Mouse (Mus musculus) intestine, embryonic 16.5 days (tissue): ENCODE results near the gene Cdh4. TPM values are rescaled to one million over a fixed set of nuclear protein-coding genes. Genes with fewer than 3 reads are reported as not detected.

ENCODE experiments used
- ATAC-seq: fragments of 200-750 bp; cut with Nextera tagmentation; 2 replicates; pipeline ENCODE4 v1.8.0; 2017; ENCODE audit warnings: moderate TSS enrichment, moderate library complexity
- H3K27ac ChIP-seq: fragments of 300-500 bp; sonication (generic); 2 replicates; pipeline ENCODE4 v1.5.1; 2014; ENCODE audit warnings: mild to moderate bottlenecking, low read length
- H3K27me3 ChIP-seq: fragments of 300-500 bp; sonication (generic); replicated peaks from 2 replicates; pipeline ENCODE4 v1.6.1; 2014; ENCODE audit warnings: low read length, control low read depth, mixed read lengths; ENCODE audit not compliant: control insufficient read depth, insufficient read depth
- H3K36me3 ChIP-seq: fragments of 300-500 bp; sonication (generic); 2 replicates; pipeline ENCODE4 v1.6.1; 2014; ENCODE audit warnings: low read length, control low read depth; ENCODE audit not compliant: control insufficient read depth, insufficient read depth
- H3K4me1 ChIP-seq: fragments of 300-500 bp; sonication (generic); 2 replicates; pipeline ENCODE4 v1.6.1; 2014; ENCODE audit warnings: low read length, control low read depth, mixed read lengths; ENCODE audit not compliant: control insufficient read depth, insufficient read depth
- H3K4me2 ChIP-seq: fragments of 300-500 bp; sonication (generic); 2 replicates; pipeline ENCODE4 v1.6.1; 2014; ENCODE audit warnings: low read depth, low read length, control low read depth
- H3K4me3 ChIP-seq: fragments of 300-500 bp; sonication (generic); 2 replicates; pipeline ENCODE4 v1.5.1; 2014; ENCODE audit warnings: mild to moderate bottlenecking, low read length
- H3K9ac ChIP-seq: fragments of 300-500 bp; sonication (generic); 2 replicates; pipeline ENCODE4 v1.6.1; 2014; ENCODE audit warnings: low read depth, low read length
- H3K9me3 ChIP-seq: fragments of 300-500 bp; sonication (generic); 2 replicates; pipeline ENCODE4 v1.6.1; 2016; ENCODE audit warnings: low read length, control low read depth; ENCODE audit not compliant: control insufficient read depth
- WGBS: fragments of 180-500 bp; shearing (Covaris S2); extraction: QIAGEN DNeasy Blood & Tissue Kit; methylation state at CpG from one replicate; pipeline ENCODE4 v1.1.7; 2014; 5-methylcytosine and 5-hydroxymethylcytosine counted together
- polyA plus RNA-seq: library from polyadenylated mRNA; unstranded; fragments of >200 nt; fragmentation: Nextera tagmentation; extraction: Ambion mirVana; gene quantifications from 2 replicates; pipeline ENCODE4 v1.2.1, GENCODE M21; 2015

The Cdh4 gene
- polyA plus RNA-seq, 1 experiment from 2014 or later: 2.2 TPM

DNA sequence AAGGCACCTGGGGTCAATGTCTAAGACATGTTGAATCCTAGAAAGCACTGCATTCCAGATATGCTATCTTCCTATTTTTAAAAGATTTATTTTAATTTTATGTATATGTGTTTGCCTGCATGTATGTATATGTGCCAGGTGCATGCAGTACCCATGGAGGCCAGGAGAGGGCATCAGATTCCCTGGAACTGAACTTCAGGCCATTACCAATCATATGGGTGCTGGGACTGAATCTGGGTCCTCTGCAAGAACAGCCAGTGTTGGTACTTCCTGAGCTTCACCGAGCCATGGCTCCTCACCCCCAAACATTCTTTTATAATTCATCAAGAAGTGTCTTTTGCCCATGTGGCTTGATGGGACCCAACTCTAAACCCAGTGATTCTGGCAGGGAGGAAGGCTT lies 6.8 kb downstream of the Cdh4 start:
- 95% methylated on average over 1 of the region's 1 CpGs for WGBS
- Histone ChIP-seq H3K4me1 (no peaks in the 10 kb centered on the region), H3K9ac (no peak overlapping the region), H3K4me3 (no peak overlapping the region), H3K27ac (no peak overlapping the region), H3K27me3 (peaks cover 11% of the 10 kb centered on the region), H3K4me2 (no peak overlapping the region), H3K9me3 (peaks cover 8% of the 10 kb centered on the region), H3K36me3 (no peaks in the 10 kb centered on the region)
- no peak for ATAC-seq

DNA sequence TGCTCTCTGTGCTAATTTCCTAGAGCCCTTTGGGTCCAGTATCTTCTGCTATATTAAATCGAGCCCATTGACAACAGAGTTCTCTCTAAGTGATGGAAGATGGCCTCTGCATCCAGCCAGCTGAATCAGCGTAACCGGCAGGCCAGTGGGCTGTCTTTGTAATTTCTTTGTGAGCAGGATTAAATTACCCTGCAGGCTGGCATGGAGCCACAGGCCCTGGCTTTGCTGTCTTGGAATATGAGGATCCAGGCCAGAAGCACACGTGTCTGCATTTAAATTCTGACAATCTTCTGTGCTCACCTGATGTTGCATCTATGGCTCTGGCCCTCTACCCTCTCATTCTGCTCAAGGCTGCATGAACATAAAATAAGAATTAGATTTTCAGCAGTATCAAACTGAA lies 17.0 kb downstream of the Cdh4 start:
- no peak overlapping the region for H3K4me2 ChIP-seq
- WGBS: 78% methylated on average over 4 of the region's 4 CpGs
- H3K4me1 ChIP-seq: no peaks in the 10 kb centered on the region
- no peak for ATAC-seq
- no peaks in the 10 kb centered on the region for H3K27me3 ChIP-seq
- no peaks in the 10 kb centered on the region for H3K36me3 ChIP-seq
- no peak overlapping the region for H3K9ac ChIP-seq
- no peak overlapping the region for H3K27ac ChIP-seq
- peaks cover 36% of the 10 kb centered on the region for H3K9me3 ChIP-seq
- H3K4me3 ChIP-seq: no peak overlapping the region

DNA sequence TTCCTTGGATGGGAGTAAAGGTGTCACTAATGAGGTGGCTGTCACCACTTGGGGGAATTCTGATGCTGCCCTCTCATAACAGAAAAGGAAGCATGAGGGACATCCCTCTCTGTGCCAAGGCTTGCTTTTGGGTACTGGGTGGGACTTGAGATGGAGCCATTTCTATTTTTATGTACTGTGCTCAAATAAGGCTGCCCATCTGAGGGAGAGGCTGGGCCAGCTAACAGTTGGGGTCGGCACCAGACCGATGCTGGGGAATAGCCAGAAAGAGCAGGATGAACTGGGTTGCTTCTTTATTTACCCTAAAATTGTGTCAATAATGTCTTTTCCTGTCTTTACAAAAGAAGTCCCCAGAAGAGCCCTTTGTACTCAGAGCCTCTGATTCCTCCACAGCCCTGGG lies 17.4 kb downstream of the Cdh4 start:
- Histone ChIP-seq H3K36me3 (no peaks in the 10 kb centered on the region), H3K9me3 (peaks cover 38% of the 10 kb centered on the region), H3K4me1 (no peaks in the 10 kb centered on the region), H3K4me2 (no peak overlapping the region), H3K9ac (no peak overlapping the region), H3K27me3 (no peaks in the 10 kb centered on the region), H3K27ac (no peak overlapping the region), H3K4me3 (no peak overlapping the region)
- no peak for ATAC-seq
- WGBS: 96% methylated on average over 2 of the region's 2 CpGs

DNA sequence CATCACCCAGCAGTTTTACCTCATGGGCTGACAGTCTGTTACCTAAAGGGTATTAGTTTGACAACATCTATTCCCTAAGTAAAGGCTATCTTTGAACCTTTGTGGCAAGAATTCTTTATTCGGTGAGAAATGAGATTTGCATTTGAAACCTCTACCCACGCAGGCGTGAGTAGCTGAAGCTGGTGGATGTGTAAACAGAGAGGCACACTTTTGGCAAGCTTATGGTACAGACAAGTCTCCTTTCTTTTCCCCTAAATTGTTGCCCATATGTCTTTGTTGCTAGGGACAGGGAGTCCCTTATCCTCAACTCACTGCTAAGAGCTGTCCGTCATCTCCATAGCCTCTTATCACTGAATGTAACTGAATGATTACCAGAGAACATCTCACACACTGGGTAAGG lies 21.3 kb downstream of the Cdh4 start:
- peaks cover 44% of the 10 kb centered on the region for H3K9me3 ChIP-seq
- no peaks in the 10 kb centered on the region for H3K27me3 ChIP-seq
- H3K4me2 ChIP-seq: no peak overlapping the region
- H3K27ac ChIP-seq: no peak overlapping the region
- H3K36me3 ChIP-seq: no peaks in the 10 kb centered on the region
- ATAC-seq: no peak
- WGBS: 88% methylated on average over 4 of the region's 4 CpGs
- no peaks in the 10 kb centered on the region for H3K4me1 ChIP-seq
- no peak overlapping the region for H3K9ac ChIP-seq
- no peak overlapping the region for H3K4me3 ChIP-seq

DNA sequence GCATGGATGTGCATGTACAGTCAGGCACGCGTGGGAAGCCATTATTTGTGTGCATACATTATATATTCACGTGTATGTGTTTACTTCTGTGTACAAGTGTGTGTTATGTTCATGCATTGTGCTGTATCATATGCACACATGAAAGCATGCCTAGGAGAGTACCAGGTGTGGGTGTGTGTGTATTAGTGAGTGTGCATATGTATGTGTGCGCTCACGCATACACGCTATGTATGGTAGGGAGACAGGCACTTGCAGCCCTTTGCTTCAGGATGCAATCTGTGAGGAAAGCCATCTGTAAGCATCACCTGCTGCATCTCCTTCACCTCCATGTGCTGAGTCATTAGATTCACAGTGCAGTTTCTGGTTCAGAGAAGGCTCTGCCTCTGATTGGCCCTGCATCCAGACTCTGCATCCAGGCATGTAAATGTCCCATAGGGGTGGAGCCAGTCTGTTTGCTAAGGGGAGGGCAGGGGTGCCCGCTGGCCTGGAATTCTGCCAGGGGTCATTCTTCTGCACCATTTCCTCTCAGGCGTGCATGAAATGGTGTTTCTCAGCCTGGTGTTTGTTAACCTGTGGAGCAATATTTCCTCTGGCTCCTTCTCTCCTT lies 25.7 kb downstream of the Cdh4 start:
- ATAC-seq: no peak
- peaks cover 15% of the 10 kb centered on the region for H3K9me3 ChIP-seq
- H3K4me1 ChIP-seq: no peaks in the 10 kb centered on the region
- H3K36me3 ChIP-seq: no peaks in the 10 kb centered on the region
- no peak overlapping the region for H3K4me3 ChIP-seq
- H3K4me2 ChIP-seq: no peak overlapping the region
- H3K9ac ChIP-seq: no peak overlapping the region
- no peaks in the 10 kb centered on the region for H3K27me3 ChIP-seq
- no peak overlapping the region for H3K27ac ChIP-seq
- 81% methylated on average over 8 of the region's 8 CpGs for WGBS

DNA sequence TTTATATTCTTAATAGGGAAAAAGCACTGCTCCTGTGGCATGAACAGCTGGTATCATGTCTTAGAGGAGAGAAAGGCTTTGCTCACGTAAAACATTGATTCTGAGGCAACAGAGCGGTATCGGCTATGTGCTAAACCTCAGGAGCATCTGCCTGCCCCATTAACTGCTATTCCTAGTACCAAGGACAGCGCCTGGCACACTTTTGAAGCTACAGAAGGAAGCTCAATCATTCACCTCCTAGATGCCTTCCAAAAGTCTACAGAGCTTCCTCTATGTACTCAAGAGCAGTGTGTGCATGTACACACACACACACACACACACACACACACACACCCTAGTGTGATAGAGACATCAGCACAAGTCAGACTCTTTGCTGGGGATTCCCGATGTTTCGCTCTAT lies 34.4 kb downstream of the Cdh4 start:
- Histone ChIP-seq H3K9ac (no peak overlapping the region), H3K27me3 (no peaks in the 10 kb centered on the region), H3K4me1 (no peaks in the 10 kb centered on the region), H3K27ac (no peak overlapping the region), H3K36me3 (no peaks in the 10 kb centered on the region), H3K4me3 (no peak overlapping the region), H3K9me3 (no peaks in the 10 kb centered on the region), H3K4me2 (no peak overlapping the region)
- no peak for ATAC-seq
- 73% methylated on average over 6 of the region's 6 CpGs for WGBS

DNA sequence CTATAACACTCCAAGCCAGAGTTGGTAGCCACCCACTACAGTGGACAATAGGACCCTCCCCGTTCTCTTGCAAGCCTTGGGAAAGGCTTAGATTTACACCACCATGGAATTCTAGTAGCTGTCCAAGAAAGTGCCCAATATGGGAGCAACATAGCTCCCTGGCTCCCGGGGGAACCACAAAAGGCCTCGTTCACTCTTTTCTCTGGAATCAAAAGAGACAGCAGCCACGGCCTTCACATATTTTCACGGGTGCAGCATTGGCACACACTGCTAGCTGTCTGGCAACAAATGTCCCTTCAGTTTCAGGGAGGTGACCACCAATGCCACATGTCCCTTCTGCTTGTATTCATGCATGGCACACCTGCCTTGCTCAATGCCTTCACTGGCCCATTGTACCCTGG lies 38.6 kb downstream of the Cdh4 start:
- Histone ChIP-seq H3K4me2 (no peak overlapping the region), H3K27me3 (no peaks in the 10 kb centered on the region), H3K4me3 (no peak overlapping the region), H3K9me3 (no peaks in the 10 kb centered on the region), H3K36me3 (no peaks in the 10 kb centered on the region), H3K27ac (no peak overlapping the region), H3K4me1 (no peaks in the 10 kb centered on the region), H3K9ac (no peak overlapping the region)
- no peak for ATAC-seq
- 67% methylated on average over 5 of the region's 5 CpGs for WGBS

DNA sequence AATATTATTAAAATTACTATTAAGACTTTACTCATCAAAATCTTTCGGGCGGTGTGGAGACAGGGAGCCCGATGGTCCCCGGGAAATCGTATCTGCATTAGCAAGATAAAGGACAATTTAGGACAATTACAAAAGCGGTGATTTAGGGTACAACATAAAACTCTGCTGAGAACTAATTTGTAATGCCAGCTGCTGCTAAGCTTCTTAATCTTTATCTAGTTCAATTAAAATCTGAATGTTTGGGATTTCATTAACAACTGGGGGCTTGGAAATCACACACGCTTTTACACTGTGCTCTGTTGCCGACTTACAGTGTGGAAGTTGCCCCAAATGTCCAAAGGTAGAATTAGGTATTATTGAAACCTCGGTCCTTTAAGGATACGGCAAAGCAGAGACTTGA lies 39.1 kb downstream of the Cdh4 start:
- WGBS: 85% methylated on average over 10 of the region's 10 CpGs
- ATAC-seq: no peak
- H3K4me3 ChIP-seq: no peak overlapping the region
- no peaks in the 10 kb centered on the region for H3K36me3 ChIP-seq
- H3K4me2 ChIP-seq: no peak overlapping the region
- H3K27me3 ChIP-seq: no peaks in the 10 kb centered on the region
- H3K4me1 ChIP-seq: no peaks in the 10 kb centered on the region
- no peak overlapping the region for H3K27ac ChIP-seq
- no peak overlapping the region for H3K9ac ChIP-seq
- no peaks in the 10 kb centered on the region for H3K9me3 ChIP-seq

DNA sequence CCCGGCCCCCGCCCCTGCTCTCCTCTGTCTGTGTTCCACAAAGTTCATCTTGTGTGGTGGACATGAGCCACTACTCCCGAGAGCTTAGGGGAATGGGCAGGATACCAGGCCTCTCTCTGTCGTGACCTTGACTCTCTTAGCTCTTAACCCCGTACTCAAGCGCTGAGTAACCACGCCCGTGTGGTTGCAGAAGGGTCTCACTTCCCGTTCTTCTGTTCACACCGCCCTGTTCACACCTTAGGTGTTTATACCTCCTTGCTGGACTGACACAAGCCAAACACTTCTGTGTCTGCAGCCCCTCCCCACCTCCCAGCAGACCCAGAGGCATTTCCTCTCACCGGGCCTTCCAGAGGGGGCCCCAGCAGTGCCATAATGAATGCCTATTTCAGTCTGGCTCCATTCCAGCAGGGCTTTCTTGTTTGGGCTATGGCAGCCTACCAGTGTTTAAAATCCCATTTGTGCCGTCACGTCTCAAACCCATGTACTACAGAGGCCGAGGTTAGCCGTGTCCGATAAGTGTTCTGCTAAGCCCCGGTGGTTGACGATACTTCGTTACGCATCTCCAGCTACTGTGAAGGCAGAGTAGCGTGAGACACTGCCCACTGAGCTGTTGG lies 46.4 kb downstream of the Cdh4 start:
- H3K4me2 ChIP-seq: no peak overlapping the region
- no peaks in the 10 kb centered on the region for H3K9me3 ChIP-seq
- H3K27me3 ChIP-seq: no peaks in the 10 kb centered on the region
- H3K4me1 ChIP-seq: no peaks in the 10 kb centered on the region
- no peak overlapping the region for H3K27ac ChIP-seq
- ATAC-seq: no peak
- H3K9ac ChIP-seq: no peak overlapping the region
- 68% methylated on average over 21 of the region's 21 CpGs for whole genome bisulfite sequencing
- no peak overlapping the region for H3K4me3 ChIP-seq
- no peaks in the 10 kb centered on the region for H3K36me3 ChIP-seq

DNA sequence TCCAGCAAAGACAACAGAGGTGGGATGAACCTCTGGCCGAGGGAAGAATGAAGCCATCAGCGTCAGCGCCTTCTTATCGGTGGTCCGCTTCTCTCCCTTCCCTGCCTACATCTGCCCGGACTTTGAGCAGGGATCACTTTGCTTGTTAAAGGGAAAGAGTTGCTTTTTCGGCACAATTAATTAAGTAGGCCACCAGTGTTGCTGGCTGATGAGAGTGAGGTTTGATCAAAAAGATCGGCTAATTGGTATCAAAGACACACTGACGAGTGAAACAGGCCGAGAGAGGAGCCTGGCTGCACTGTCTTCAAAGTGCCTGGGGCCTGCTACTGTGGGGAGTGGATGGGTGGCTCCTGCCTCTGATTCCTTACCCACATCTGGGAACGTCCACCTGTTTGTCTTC lies 49.7 kb downstream of the Cdh4 start:
- Histone ChIP-seq H3K4me1 (no peaks in the 10 kb centered on the region), H3K36me3 (no peaks in the 10 kb centered on the region), H3K27ac (no peak overlapping the region), H3K9ac (no peak overlapping the region), H3K27me3 (no peaks in the 10 kb centered on the region), H3K9me3 (no peaks in the 10 kb centered on the region), H3K4me3 (no peak overlapping the region), H3K4me2 (no peak overlapping the region)
- 74% methylated on average over 11 of the region's 11 CpGs for whole genome bisulfite sequencing
- no peak for ATAC-seq
